Mouse (Mus musculus) heart, embryonic 13.5 days (tissue): ENCODE data around the gene Gm10198. TPM values are rescaled to one million over a fixed set of nuclear protein-coding genes. Genes with fewer than 3 reads are reported as not detected.

Experiments
- ATAC-seq: fragments of 200-750 bp; cut with Nextera tagmentation; 2 replicates; pipeline ENCODE4 v1.8.0; 2017; ENCODE audit warnings: moderate TSS enrichment; ENCODE audit not compliant: insufficient number of reproducible peaks, low FRiP score, low TSS enrichment; ENCODE audit errors: extremely low read depth
- H3K27ac ChIP-seq: fragments of 300-500 bp; sonication (generic); replicated peaks from 2 replicates; pipeline ENCODE4 v1.5.1; 2015; ENCODE audit warnings: moderate library complexity, mild to moderate bottlenecking, inconsistent platforms
- H3K27me3 ChIP-seq: fragments of 300-500 bp; sonication (generic); replicated peaks from 2 replicates; pipeline ENCODE4 v1.6.1; 2015; ENCODE audit warnings: mild to moderate bottlenecking, inconsistent platforms
- H3K36me3 ChIP-seq: fragments of 300-500 bp; sonication (generic); 2 replicates; pipeline ENCODE4 v1.6.1; 2015; ENCODE audit warnings: mild to moderate bottlenecking, inconsistent platforms
- H3K4me1 ChIP-seq: fragments of 300-500 bp; sonication (generic); 2 replicates; pipeline ENCODE4 v1.6.1; 2015; ENCODE audit warnings: inconsistent platforms
- H3K4me2 ChIP-seq: fragments of 300-500 bp; sonication (generic); 2 replicates; pipeline ENCODE4 v1.6.1; 2015; ENCODE audit warnings: inconsistent platforms, mild to moderate bottlenecking, moderate library complexity
- H3K4me3 ChIP-seq: fragments of 300-500 bp; sonication (generic); 2 replicates; pipeline ENCODE4 v1.5.1; 2015; ENCODE audit warnings: moderate library complexity, mild to moderate bottlenecking, inconsistent platforms
- H3K9ac ChIP-seq: fragments of 300-500 bp; sonication (generic); 2 replicates; pipeline ENCODE4 v1.6.1; 2015; ENCODE audit warnings: inconsistent platforms, mild to moderate bottlenecking, moderate library complexity
- H3K9me3 ChIP-seq: fragments of 300-500 bp; sonication (generic); 2 replicates; pipeline ENCODE4 v1.6.1; 2016; ENCODE audit warnings: inconsistent platforms
- WGBS: fragments of 180-500 bp; shearing (Covaris S2); methylation state at CpG from one replicate; pipeline ENCODE4 v1.1.7; 2015; ENCODE audit warnings: mixed read lengths; 5-methylcytosine and 5-hydroxymethylcytosine counted together
- polyA plus RNA-seq: library from polyadenylated mRNA; unstranded; fragments of >200 nt; fragmentation: Nextera tagmentation; extraction: Ambion mirVana; gene quantifications from 2 replicates; pipeline ENCODE4 v1.2.1, GENCODE M21; 2015

The Gm10198 gene
- not detected in 2 replicates for polyA plus RNA-seq

GRCm38 (mm10) chr13:111592485-111592884, at the start of gene Gm10198:
Gm10198 (plus strand) TSS chr13:111592785.
- ATAC-seq = no peak
- Histone ChIP-seq H3K27me3 (no peaks in the 10 kb centered on the region), H3K27ac (no peak within 1 kb of the TSS), H3K4me3 (no peak within 1 kb of the TSS), H3K9ac (no peak within 1 kb of the TSS), H3K36me3 (no peaks in the 10 kb centered on the region), H3K4me1 (no peaks in the 10 kb centered on the region), H3K9me3 (no peaks in the 10 kb centered on the region), H3K4me2 (no peak within 1 kb of the TSS)

- Histone ChIP-seq H3K27me3 (no peaks in the 10 kb centered on the region), H3K4me1 (no peaks in the 10 kb centered on the region), H3K4me3 (no peak overlapping the region), H3K27ac (no peak overlapping the region), H3K36me3 (no peaks in the 10 kb centered on the region), H3K9me3 (no peaks in the 10 kb centered on the region), H3K4me2 (no peak overlapping the region), H3K9ac (no peak overlapping the region)
- 77% methylated on average over 5 of the region's 5 CpGs for WGBS
- ATAC-seq = no peak
Measured at GRCm38 (mm10) chr13:111545286-111545685, 47.3 kb upstream of the Gm10198 start.

GRCm38 (mm10) chr13:111552769-111553168, 39.8 kb upstream of the Gm10198 start:
- no peaks in the 10 kb centered on the region for H3K9me3 ChIP-seq
- no peaks in the 10 kb centered on the region for H3K36me3 ChIP-seq
- H3K4me2 ChIP-seq = no peak overlapping the region
- no peak overlapping the region for H3K27ac ChIP-seq
- ATAC-seq = no peak
- H3K9ac ChIP-seq = no peak overlapping the region
- no peaks in the 10 kb centered on the region for H3K27me3 ChIP-seq
- WGBS = 61% methylated on average over 7 of the region's 7 CpGs
- H3K4me1 ChIP-seq = peaks cover 10% of the 10 kb centered on the region
- H3K4me3 ChIP-seq = no peak overlapping the region

GRCm38 (mm10) chr13:111553182-111553581, 39.4 kb upstream of the Gm10198 start:
- H3K9me3 ChIP-seq = no peaks in the 10 kb centered on the region
- no peaks in the 10 kb centered on the region for H3K27me3 ChIP-seq
- WGBS = 83% methylated on average over 7 of the region's 7 CpGs
- H3K4me3 ChIP-seq = no peak overlapping the region
- no peak overlapping the region for H3K4me2 ChIP-seq
- peaks cover 10% of the 10 kb centered on the region for H3K4me1 ChIP-seq
- no peak overlapping the region for H3K9ac ChIP-seq
- no peak overlapping the region for H3K27ac ChIP-seq
- ATAC-seq = no peak
- no peaks in the 10 kb centered on the region for H3K36me3 ChIP-seq

- Histone ChIP-seq H3K27me3 (no peaks in the 10 kb centered on the region), H3K4me1 (peaks cover 10% of the 10 kb centered on the region), H3K9ac (no peak overlapping the region), H3K36me3 (no peaks in the 10 kb centered on the region), H3K9me3 (no peaks in the 10 kb centered on the region), H3K27ac (no peak overlapping the region), H3K4me2 (no peak overlapping the region), H3K4me3 (no peak overlapping the region)
- no peak for ATAC-seq
- 72% methylated on average over 8 of the region's 8 CpGs for WGBS
Measured at GRCm38 (mm10) chr13:111553941-111554340, 38.6 kb upstream of the Gm10198 start.

- Histone ChIP-seq H3K9me3 (peaks cover 2% of the 10 kb centered on the region; the same call in 1 of the 2 replicates), H3K4me3 (peak overlapping the region; percentile 13; the same call in 1 of the 2 replicates), H3K4me2 (peak overlapping the region; percentile 50), H3K27ac (no peak overlapping the region), H3K36me3 (no peaks in the 10 kb centered on the region), H3K27me3 (no peaks in the 10 kb centered on the region), H3K4me1 (peaks cover 10% of the 10 kb centered on the region), H3K9ac (peak overlapping the region; percentile 56)
- 7% methylated on average over 8 of the region's 8 CpGs for WGBS
- no peak for ATAC-seq
Measured at GRCm38 (mm10) chr13:111555333-111555732, 37.3 kb upstream of the Gm10198 start.

GRCm38 (mm10) chr13:111556375-111556774, 36.2 kb upstream of the Gm10198 start:
- H3K9ac ChIP-seq = no peak overlapping the region
- H3K27ac ChIP-seq = no peak overlapping the region
- no peaks in the 10 kb centered on the region for H3K27me3 ChIP-seq
- WGBS = 60% methylated on average over 4 of the region's 4 CpGs
- peaks cover 13% of the 10 kb centered on the region for H3K9me3 ChIP-seq
- peaks cover 10% of the 10 kb centered on the region for H3K4me1 ChIP-seq
- H3K36me3 ChIP-seq = no peaks in the 10 kb centered on the region
- ATAC-seq = no peak
- H3K4me2 ChIP-seq = no peak overlapping the region
- no peak overlapping the region for H3K4me3 ChIP-seq

GRCm38 (mm10) chr13:111560152-111560551, 32.4 kb upstream of the Gm10198 start:
- no peak overlapping the region for H3K9ac ChIP-seq
- ATAC-seq = no peak
- H3K4me3 ChIP-seq = no peak overlapping the region
- no peaks in the 10 kb centered on the region for H3K36me3 ChIP-seq
- H3K9me3 ChIP-seq = peaks cover 14% of the 10 kb centered on the region
- 75% methylated on average over 3 of the region's 3 CpGs for WGBS
- H3K27ac ChIP-seq = no peak overlapping the region
- H3K27me3 ChIP-seq = no peaks in the 10 kb centered on the region
- H3K4me2 ChIP-seq = no peak overlapping the region
- H3K4me1 ChIP-seq = peaks cover 5% of the 10 kb centered on the region

GRCm38 (mm10) chr13:111562595-111562994, 30.0 kb upstream of the Gm10198 start:
- no peak overlapping the region for H3K9ac ChIP-seq
- no peaks in the 10 kb centered on the region for H3K36me3 ChIP-seq
- no peak overlapping the region for H3K4me3 ChIP-seq
- H3K4me1 ChIP-seq = no peaks in the 10 kb centered on the region
- WGBS = 84% methylated on average over 5 of the region's 5 CpGs
- H3K4me2 ChIP-seq = no peak overlapping the region
- peaks cover 14% of the 10 kb centered on the region for H3K9me3 ChIP-seq
- ATAC-seq = no peak
- no peak overlapping the region for H3K27ac ChIP-seq
- H3K27me3 ChIP-seq = no peaks in the 10 kb centered on the region

GRCm38 (mm10) chr13:111574196-111574595, 18.4 kb upstream of the Gm10198 start:
- ATAC-seq = no peak
- no peak overlapping the region for H3K27ac ChIP-seq
- H3K36me3 ChIP-seq = no peaks in the 10 kb centered on the region
- H3K9ac ChIP-seq = no peak overlapping the region
- H3K9me3 ChIP-seq = no peaks in the 10 kb centered on the region
- no peak overlapping the region for H3K4me2 ChIP-seq
- no peaks in the 10 kb centered on the region for H3K4me1 ChIP-seq
- H3K27me3 ChIP-seq = 0 out of 2 replicates have a peak, but pooled peaks cover 3% of the 10 kb centered on the region
- WGBS = 32% methylated on average over 4 of the region's 4 CpGs
- no peak overlapping the region for H3K4me3 ChIP-seq

- H3K9ac ChIP-seq = no peak overlapping the region
- H3K9me3 ChIP-seq = peaks cover 4% of the 10 kb centered on the region; the same call in 1 of the 2 replicates
- H3K4me2 ChIP-seq = no peak overlapping the region
- no peaks in the 10 kb centered on the region for H3K4me1 ChIP-seq
- no peak for ATAC-seq
- no peaks in the 10 kb centered on the region for H3K27me3 ChIP-seq
- 77% methylated on average over 11 of the region's 11 CpGs for WGBS
- H3K36me3 ChIP-seq = no peaks in the 10 kb centered on the region
- no peak overlapping the region for H3K4me3 ChIP-seq
- H3K27ac ChIP-seq = no peak overlapping the region
Measured at GRCm38 (mm10) chr13:111577177-111577576, 15.4 kb upstream of the Gm10198 start.

GRCm38 (mm10) chr13:111580054-111580453, 12.5 kb upstream of the Gm10198 start:
- 86% methylated on average over 10 of the region's 10 CpGs for WGBS
- Histone ChIP-seq H3K27ac (no peak overlapping the region), H3K36me3 (no peaks in the 10 kb centered on the region), H3K4me3 (no peak overlapping the region), H3K27me3 (no peaks in the 10 kb centered on the region), H3K9me3 (peaks cover 4% of the 10 kb centered on the region; the same call in 1 of the 2 replicates), H3K9ac (no peak overlapping the region), H3K4me1 (no peaks in the 10 kb centered on the region), H3K4me2 (no peak overlapping the region)
- ATAC-seq = no peak
